Mouse (Mus musculus) thymus, adult 2 months (tissue): ENCODE data around the gene Bfar.

Source experiments
- CTCF ChIP-seq: fragments of 200-500 bp; IDR thresholded peaks from 2 replicates; pipeline ENCODE4 v1.5.1; 2012; ENCODE audit warnings: mild to moderate bottlenecking, control low read depth, low read length, moderate library complexity, borderline replicate concordance; ENCODE audit not compliant: control insufficient read depth, poor library complexity, insufficient read depth; ENCODE audit errors: extremely low read depth
- POLR2A ChIP-seq: fragments of 200-500 bp; IDR thresholded peaks from 2 replicates; pipeline ENCODE4 v1.6.1; 2012; ENCODE audit warnings: mild to moderate bottlenecking, low read length, control low read depth, moderate library complexity; ENCODE audit not compliant: control insufficient read depth, poor library complexity, insufficient read depth; ENCODE audit errors: extremely low read depth

GRCm38 (mm10) chr16:13678601-13679319 lies 7.1 kb downstream of the Bfar start:
- TF ChIP-seq CTCF = no peak
- no peak for TF ChIP-seq POLR2A
